Mouse (Mus musculus) embryonic facial prominence, embryonic 15.5 days (tissue): ENCODE measurements at regions not wholly inside any gene's neighbourhood (a gene's known extent, or its start where the extent isn't known, plus 50 kb on each side); places are given as distances from the start of the nearest gene placed in this dataset.

Experiments
- ATAC-seq: fragments of 200-750 bp; cut with Nextera tagmentation; 2 replicates; pipeline ENCODE4 v1.8.0; 2017; ENCODE audit warnings: low read depth, moderate TSS enrichment; ENCODE audit not compliant: insufficient number of reproducible peaks, low FRiP score, low TSS enrichment
- H3K27ac ChIP-seq: fragments of 300-500 bp; sonication (generic); replicated peaks from 2 replicates; pipeline ENCODE4 v1.5.1; 2015; ENCODE audit warnings: mild to moderate bottlenecking, inconsistent platforms
- H3K27me3 ChIP-seq: fragments of 300-500 bp; sonication (generic); 2 replicates; pipeline ENCODE4 v1.6.1; 2015; ENCODE audit warnings: inconsistent platforms
- H3K36me3 ChIP-seq: fragments of 300-500 bp; sonication (generic); 2 replicates; pipeline ENCODE4 v1.6.1; 2015; ENCODE audit warnings: mild to moderate bottlenecking, inconsistent platforms
- H3K4me1 ChIP-seq: fragments of 300-500 bp; sonication (generic); 2 replicates; pipeline ENCODE4 v1.6.1; 2015; ENCODE audit warnings: inconsistent platforms
- H3K4me2 ChIP-seq: fragments of 300-500 bp; sonication (generic); replicated peaks from 2 replicates; pipeline ENCODE4 v1.6.1; 2015; ENCODE audit warnings: mild to moderate bottlenecking, inconsistent platforms
- H3K4me3 ChIP-seq: fragments of 300-500 bp; sonication (generic); replicated peaks from 2 replicates; pipeline ENCODE4 v1.5.1; 2015; ENCODE audit warnings: mild to moderate bottlenecking, inconsistent platforms
- H3K9ac ChIP-seq: fragments of 300-500 bp; sonication (generic); 2 replicates; pipeline ENCODE4 v1.6.1; 2015; ENCODE audit warnings: inconsistent platforms
- H3K9me3 ChIP-seq: fragments of 300-500 bp; sonication (generic); replicated peaks from 2 replicates; pipeline ENCODE4 v1.6.1; 2016; ENCODE audit warnings: inconsistent platforms
- WGBS: fragments of 180-500 bp; shearing (Covaris S2); methylation state at CpG from one replicate; pipeline ENCODE4 v1.1.7; 2015; 5-methylcytosine and 5-hydroxymethylcytosine counted together

DNA sequence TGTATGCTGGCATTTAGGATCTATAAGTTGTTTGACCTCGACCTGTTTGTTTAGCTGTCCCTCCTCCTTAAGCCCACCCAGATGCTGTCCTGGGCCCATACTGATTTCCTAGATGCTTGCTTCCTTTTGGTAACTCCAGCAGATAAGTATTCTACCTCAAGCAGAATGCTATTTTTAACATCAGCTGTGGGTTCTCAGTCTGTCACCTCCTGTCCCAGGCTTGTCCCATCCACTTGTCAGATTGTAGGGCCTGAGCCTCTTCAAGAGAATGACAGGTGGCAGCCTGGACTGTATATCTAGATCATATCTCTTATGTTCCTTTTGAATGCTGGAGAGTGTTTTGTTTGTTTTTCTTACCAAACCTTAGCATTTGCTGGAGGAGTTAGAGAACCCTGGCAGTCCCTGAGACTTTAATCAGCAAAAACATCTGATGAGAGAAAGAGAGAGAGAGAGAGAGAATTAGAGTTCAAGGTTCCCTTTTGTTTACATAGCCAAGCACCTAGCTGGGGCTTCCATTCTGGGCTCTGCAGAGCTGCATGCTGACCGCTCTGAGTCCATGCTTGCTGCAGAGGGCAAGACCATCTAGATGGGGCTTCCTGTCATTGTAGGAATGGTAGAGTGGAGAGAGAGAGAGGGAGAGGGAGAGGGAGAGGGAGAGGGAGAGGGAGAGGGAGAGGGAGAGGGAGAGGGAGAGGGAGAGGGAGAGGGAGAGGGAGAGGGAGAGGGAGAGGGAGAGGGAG lies 89.7 kb upstream of the Map1b start:
- WGBS: 58% methylated on average over 2 of the region's 2 CpGs
- Histone ChIP-seq H3K36me3 (no peaks in the 10 kb centered on the region), H3K9ac (no peak overlapping the region), H3K4me3 (no peak overlapping the region), H3K4me2 (no peak overlapping the region), H3K9me3 (no peaks in the 10 kb centered on the region), H3K27ac (no peak overlapping the region), H3K4me1 (peaks cover 7% of the 10 kb centered on the region; the same call in 1 of the 2 replicates), H3K27me3 (no peaks in the 10 kb centered on the region)
- ATAC-seq: no peak

DNA sequence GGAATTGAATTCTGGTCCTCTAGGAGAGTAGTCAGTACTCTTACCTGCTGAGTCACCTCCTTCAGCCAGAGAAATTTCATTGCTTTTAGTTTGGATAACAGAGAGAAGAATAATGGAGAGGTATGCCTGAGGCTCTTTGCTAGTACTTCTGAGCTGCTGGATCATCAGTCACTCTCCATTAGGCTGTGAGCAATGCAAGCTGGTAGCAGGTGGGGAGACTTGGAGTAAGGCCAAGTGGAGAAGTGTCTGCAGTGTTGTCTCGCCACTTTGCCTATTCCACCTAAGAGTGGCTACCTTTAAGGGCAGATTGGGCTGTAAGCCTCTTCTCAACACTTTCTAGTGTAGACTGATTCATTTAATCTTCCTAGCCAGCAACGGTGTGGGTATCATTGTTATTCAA lies 81.6 kb upstream of the Map1b start:
- Histone ChIP-seq H3K4me2 (no peak overlapping the region), H3K36me3 (no peaks in the 10 kb centered on the region), H3K4me3 (no peak overlapping the region), H3K4me1 (peaks cover 13% of the 10 kb centered on the region; the same call in 1 of the 2 replicates), H3K9me3 (no peaks in the 10 kb centered on the region), H3K9ac (no peak overlapping the region), H3K27me3 (no peaks in the 10 kb centered on the region), H3K27ac (no peak overlapping the region)
- 63% methylated on average over 2 of the region's 2 CpGs for WGBS
- ATAC-seq: no peak

DNA sequence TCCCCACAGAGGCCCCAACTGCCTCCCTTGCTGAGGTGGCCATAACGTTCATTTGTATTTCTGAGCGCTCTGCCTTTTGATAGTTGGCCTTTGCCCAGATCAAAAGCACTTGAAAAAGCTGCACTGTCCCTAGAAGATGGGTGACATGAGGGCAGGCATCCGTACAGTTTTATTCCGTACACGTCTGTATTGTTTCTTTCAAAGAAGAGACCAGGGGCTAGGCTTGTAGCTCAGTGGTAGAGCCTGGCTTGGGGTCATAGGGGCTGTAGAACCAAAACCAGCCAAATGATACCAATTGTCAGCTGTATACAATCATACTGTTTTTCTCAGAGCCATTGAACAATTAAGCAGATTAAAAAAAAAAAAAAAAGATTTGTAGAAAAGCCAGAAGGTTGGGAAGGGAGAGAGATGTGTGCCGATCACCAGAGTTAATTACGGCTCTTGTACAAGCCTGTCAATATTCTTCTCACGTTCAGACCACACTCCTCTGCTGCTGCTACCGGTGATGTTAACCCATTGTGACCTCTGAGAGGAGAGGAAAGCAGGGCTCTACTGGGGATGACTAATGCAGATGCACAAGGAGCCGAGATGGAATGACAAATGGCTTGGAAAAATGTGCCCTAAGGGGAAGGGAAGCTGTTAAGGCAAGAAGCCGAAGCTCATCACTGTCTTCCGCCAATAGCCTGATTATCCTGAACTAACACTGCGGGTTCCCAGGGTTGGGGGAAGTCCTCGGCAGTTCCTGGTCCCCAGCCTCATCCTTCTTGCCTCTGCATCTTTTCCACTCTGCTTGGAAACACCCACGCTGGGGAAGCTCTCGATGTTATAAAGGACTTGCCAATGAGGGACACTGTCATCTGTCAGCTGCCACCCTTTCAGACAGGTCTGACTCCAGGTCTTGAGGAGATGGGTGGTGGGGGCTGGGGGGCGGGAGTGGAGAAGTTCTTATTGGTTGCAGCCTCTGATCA lies 77.8 kb upstream of the Map1b start:
- Histone ChIP-seq H3K9ac (no peak overlapping the region), H3K27ac (no peak overlapping the region), H3K36me3 (no peaks in the 10 kb centered on the region), H3K9me3 (no peaks in the 10 kb centered on the region), H3K4me1 (peaks cover 18% of the 10 kb centered on the region), H3K4me2 (no peak overlapping the region), H3K4me3 (no peak overlapping the region), H3K27me3 (no peaks in the 10 kb centered on the region)
- WGBS: 36% methylated on average over 17 of the region's 17 CpGs
- ATAC-seq: no peak

DNA sequence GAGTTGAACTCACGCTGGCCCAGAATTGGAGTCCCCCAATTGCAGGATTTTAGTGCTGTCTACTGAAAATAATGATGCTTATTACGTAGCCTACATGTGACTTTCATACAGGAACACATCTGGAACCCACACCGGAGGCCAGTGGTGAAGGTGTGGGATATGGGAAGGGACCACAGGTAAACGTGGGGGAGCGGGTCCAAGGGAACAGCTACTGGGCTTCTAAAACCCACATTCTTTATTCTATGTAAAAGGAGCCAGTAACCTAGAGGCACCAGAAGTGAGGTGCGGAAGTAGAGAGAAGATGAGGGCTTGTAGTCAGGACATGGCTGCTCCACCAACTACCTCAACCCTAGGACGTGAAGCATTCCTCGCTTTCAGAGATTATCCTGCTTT lies 76.9 kb upstream of the Map1b start:
- H3K4me2 ChIP-seq: no peak overlapping the region
- ATAC-seq: no peak

DNA sequence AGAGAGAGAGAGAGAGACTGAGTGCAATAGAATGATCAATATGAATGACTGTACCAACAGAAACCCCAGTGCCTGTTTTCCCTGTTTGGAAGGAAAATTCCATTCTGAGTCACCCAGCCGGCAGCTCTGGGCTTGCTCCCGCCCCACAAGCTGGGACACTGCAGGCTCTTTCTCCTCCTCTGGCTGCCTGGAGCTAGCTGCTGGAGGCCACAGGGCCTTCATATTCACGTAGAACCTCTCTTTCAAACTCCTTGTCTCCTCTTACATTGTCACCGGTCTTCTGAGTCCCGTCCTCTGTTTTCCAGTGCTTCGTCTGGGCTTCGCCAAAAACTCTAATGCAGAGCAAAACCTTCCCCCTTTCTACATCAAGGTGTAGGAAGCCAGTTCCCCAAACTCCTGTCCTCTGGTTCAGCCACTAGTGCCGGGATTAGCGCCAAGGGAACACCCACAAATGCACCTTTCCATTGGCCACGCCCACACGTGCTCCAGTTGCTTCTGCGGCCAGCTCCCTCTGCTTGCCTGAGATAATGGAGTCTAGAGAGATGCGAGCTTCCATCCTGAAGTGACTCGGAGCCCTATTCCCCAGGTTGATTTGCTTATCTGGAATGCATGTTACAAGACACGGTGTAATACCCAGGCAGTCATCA lies 76.4 kb upstream of the Map1b start:
- whole genome bisulfite sequencing: 13% methylated on average over 15 of the region's 15 CpGs
- H3K27ac ChIP-seq: no peak overlapping the region; the same call in 1 of the 2 replicates
- H3K9me3 ChIP-seq: no peaks in the 10 kb centered on the region
- H3K4me3 ChIP-seq: no peak overlapping the region
- peak overlapping the region; percentile 33 for H3K4me2 ChIP-seq
- no peaks in the 10 kb centered on the region for H3K27me3 ChIP-seq
- ATAC-seq: no peak; the same call in 1 of the 2 replicates
- H3K36me3 ChIP-seq: no peaks in the 10 kb centered on the region
- H3K9ac ChIP-seq: no peak overlapping the region
- peaks cover 18% of the 10 kb centered on the region for H3K4me1 ChIP-seq

More for the DNA sequence above, 76.9 kb upstream of the Map1b start:
- 57% methylated on average over 8 of the region's 8 CpGs for WGBS
- Histone ChIP-seq H3K9ac (no peak overlapping the region), H3K36me3 (no peaks in the 10 kb centered on the region), H3K9me3 (no peaks in the 10 kb centered on the region), H3K27ac (no peak overlapping the region), H3K27me3 (no peaks in the 10 kb centered on the region), H3K4me1 (peaks cover 18% of the 10 kb centered on the region), H3K4me3 (no peak overlapping the region)

- ATAC-seq: no peak
Observed at GRCm38 (mm10) chr13:99588646-99589045, 72.3 kb upstream of the Map1b start.

GRCm38 (mm10) chr13:99583841-99584240 lies 67.5 kb upstream of the Map1b start:
- Histone ChIP-seq H3K27ac (no peak overlapping the region), H3K9me3 (no peaks in the 10 kb centered on the region), H3K4me1 (no peaks in the 10 kb centered on the region), H3K4me2 (no peak overlapping the region), H3K27me3 (no peaks in the 10 kb centered on the region), H3K9ac (no peak overlapping the region), H3K4me3 (no peak overlapping the region), H3K36me3 (no peaks in the 10 kb centered on the region)
- no peak for ATAC-seq
- 64% methylated on average over 3 of the region's 3 CpGs for WGBS

More at GRCm38 (mm10) chr13:99588646-99589045, 72.3 kb upstream of the Map1b start:
- H3K9me3 ChIP-seq: no peaks in the 10 kb centered on the region
- no peaks in the 10 kb centered on the region for H3K27me3 ChIP-seq
- H3K4me2 ChIP-seq: no peak overlapping the region
- H3K9ac ChIP-seq: no peak overlapping the region
- H3K4me1 ChIP-seq: peaks cover 9% of the 10 kb centered on the region
- WGBS: 73% methylated on average over 8 of the region's 8 CpGs
- H3K27ac ChIP-seq: no peak overlapping the region
- H3K4me3 ChIP-seq: no peak overlapping the region
- H3K36me3 ChIP-seq: no peaks in the 10 kb centered on the region

DNA sequence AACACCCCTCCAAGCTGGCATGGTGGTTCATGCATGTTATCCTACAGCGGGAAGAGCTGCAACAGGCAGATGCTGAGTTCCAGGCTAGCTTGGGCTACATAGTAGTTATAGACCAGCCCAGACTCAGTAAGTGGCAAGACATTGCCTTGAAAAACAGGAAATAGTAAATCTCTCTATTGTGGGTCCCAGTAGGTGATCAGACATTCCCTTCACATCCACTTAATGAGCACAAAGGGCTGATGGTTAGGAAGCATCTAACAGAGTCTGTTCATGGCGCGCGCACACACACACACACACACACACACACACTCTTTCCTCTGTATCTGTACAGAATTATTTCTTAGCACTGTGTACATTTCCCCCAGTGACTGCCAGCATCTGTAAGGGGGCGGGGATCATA lies 64.0 kb upstream of the Map1b start:
- H3K4me3 ChIP-seq: no peak overlapping the region
- no peak overlapping the region for H3K9ac ChIP-seq
- 92% methylated on average over 5 of the region's 5 CpGs for WGBS
- no peak overlapping the region for H3K4me2 ChIP-seq
- H3K27ac ChIP-seq: no peak overlapping the region
- H3K4me1 ChIP-seq: no peaks in the 10 kb centered on the region
- H3K27me3 ChIP-seq: no peaks in the 10 kb centered on the region
- H3K36me3 ChIP-seq: no peaks in the 10 kb centered on the region
- no peak for ATAC-seq
- H3K9me3 ChIP-seq: no peaks in the 10 kb centered on the region

DNA sequence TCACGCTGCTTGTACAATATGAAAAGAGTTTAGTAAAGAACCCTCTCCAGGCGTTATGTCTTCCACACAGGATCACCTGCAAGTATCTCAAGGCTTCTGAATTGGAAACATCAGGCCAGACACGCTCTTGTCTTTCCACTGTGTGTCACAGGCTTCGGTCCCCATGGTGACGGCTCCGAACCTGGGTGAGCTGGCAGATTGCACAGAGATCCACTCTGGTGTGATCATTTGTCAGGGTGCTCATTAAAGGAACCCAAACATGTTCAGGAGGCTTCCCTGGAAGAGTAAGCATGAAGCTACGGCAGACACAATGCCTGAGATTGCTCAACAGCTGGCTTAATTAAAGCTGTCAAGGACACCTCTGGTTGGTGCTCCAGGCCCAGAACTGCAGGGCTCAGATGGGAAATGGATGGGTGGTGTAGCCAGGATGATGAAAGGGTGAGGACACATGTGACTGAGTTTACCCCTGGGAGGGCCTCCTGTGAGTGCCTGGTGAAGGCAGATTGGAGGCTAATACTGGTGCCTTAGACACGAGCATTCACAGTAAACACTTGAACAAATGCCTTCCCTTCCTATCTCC lies 63.3 kb upstream of the Map1b start:
- no peak overlapping the region for H3K9ac ChIP-seq
- H3K27me3 ChIP-seq: no peaks in the 10 kb centered on the region
- no peak overlapping the region for H3K27ac ChIP-seq
- H3K4me3 ChIP-seq: no peak overlapping the region
- no peaks in the 10 kb centered on the region for H3K36me3 ChIP-seq
- no peaks in the 10 kb centered on the region for H3K4me1 ChIP-seq
- WGBS: 66% methylated on average over 8 of the region's 8 CpGs
- no peaks in the 10 kb centered on the region for H3K9me3 ChIP-seq
- no peak for ATAC-seq
- H3K4me2 ChIP-seq: no peak overlapping the region

GRCm38 (mm10) chr13:99577686-99578085 lies 61.3 kb upstream of the Map1b start:
- no peak overlapping the region for H3K9ac ChIP-seq
- no peak overlapping the region for H3K4me2 ChIP-seq
- no peaks in the 10 kb centered on the region for H3K36me3 ChIP-seq
- H3K4me3 ChIP-seq: no peak overlapping the region
- ATAC-seq: no peak
- H3K9me3 ChIP-seq: no peaks in the 10 kb centered on the region
- no peak overlapping the region for H3K27ac ChIP-seq
- no peaks in the 10 kb centered on the region for H3K27me3 ChIP-seq
- H3K4me1 ChIP-seq: no peaks in the 10 kb centered on the region
- 70% methylated on average over 4 of the region's 4 CpGs for WGBS

- H3K9me3 ChIP-seq: no peaks in the 10 kb centered on the region
- 78% methylated on average over 7 of the region's 7 CpGs for WGBS
- H3K27me3 ChIP-seq: no peaks in the 10 kb centered on the region
- H3K4me3 ChIP-seq: no peak overlapping the region
- no peaks in the 10 kb centered on the region for H3K4me1 ChIP-seq
- no peak overlapping the region for H3K4me2 ChIP-seq
- no peak overlapping the region for H3K9ac ChIP-seq
- no peaks in the 10 kb centered on the region for H3K36me3 ChIP-seq
- no peak overlapping the region for H3K27ac ChIP-seq
- ATAC-seq: no peak
Observed at GRCm38 (mm10) chr13:99573021-99573420, 56.7 kb upstream of the Map1b start.
